8 mouse cellular contexts compared by ENCODE assay signal in genomic region chr1:36065761-36066150, GRCm38 (mm10). TPM values are rescaled to one million over a fixed set of nuclear protein-coding genes. Genes with fewer than 3 reads are reported as not detected.
DNase-seq lines count a peak whose midpoint lies in the region; ATAC-seq lines count a peak whose summit lies in the region.

No protein-coding gene starts in this region.

- no peak overlapping the region for H3K27ac ChIP-seq in limb, embryonic 10.5 days
- H3K27ac ChIP-seq in neural tube, embryonic 15.5 days (replicated peaks): no peak overlapping the region

- H3K9me3 ChIP-seq in limb, embryonic 10.5 days (replicated peaks): no peaks in the 10 kb centered on the region
- H3K9me3 ChIP-seq in neural tube, embryonic 15.5 days (replicated peaks): no peaks in the 10 kb centered on the region

- peak overlapping the region; percentile 67 for H3K4me2 ChIP-seq in neural tube, embryonic 15.5 days

- no peak for ATAC-seq in neural tube, embryonic 15.5 days (ENCODE audit: low FRiP score)

- H3K27me3 ChIP-seq in limb, embryonic 10.5 days (ENCODE audit: low read depth, poor library complexity, severe bottlenecking): peaks cover 33% of the 10 kb centered on the region
- H3K27me3 ChIP-seq in neural tube, embryonic 15.5 days (replicated peaks): no peaks in the 10 kb centered on the region

- DNase-seq in cerebellum, adult 9-10 months: peak; percentile 32
- DNase-seq in cerebellum, postnatal 10 days: no peak
- DNase-seq in spleen, postnatal 10 days (ENCODE audit: low spot score in 2 of 2): peak; percentile 14 to 28
- DNase-seq in spleen, adult 12 weeks (ENCODE audit: low spot score): no peak
- no peak for DNase-seq in limb, embryonic 10.5 days (ENCODE audit: low spot score)
- DNase-seq in ovary, postnatal 14 days (ENCODE audit: low spot score): no peak
- DNase-seq in natural killer cell, adult 2 months (ENCODE audit: low spot score in 2 of 2): no peak

- peaks cover 49% of the 10 kb centered on the region for H3K4me1 ChIP-seq in limb, embryonic 10.5 days
- H3K4me1 ChIP-seq in neural tube, embryonic 15.5 days: peaks cover 48% of the 10 kb centered on the region

- no peaks in the 10 kb centered on the region for H3K36me3 ChIP-seq in limb, embryonic 10.5 days
- no peaks in the 10 kb centered on the region for H3K36me3 ChIP-seq in neural tube, embryonic 15.5 days

- H3K9ac ChIP-seq in neural tube, embryonic 15.5 days (replicated peaks): no peak overlapping the region

- 52% methylated on average over 9 of the region's 9 CpGs for WGBS in limb, embryonic 10.5 days
- WGBS in neural tube, embryonic 15.5 days: 68% methylated on average over 9 of the region's 9 CpGs

- H3K4me3 ChIP-seq in limb, embryonic 10.5 days: peak overlapping the region; percentile 41
- H3K4me3 ChIP-seq in neural tube, embryonic 15.5 days (replicated peaks): peak overlapping the region; percentile 11; the same call in 1 of the 2 replicates

RNA-seq across cellular contexts. Expression of gene Hs6st1, which starts 2.4 kb away (rescaled TPM):
- polyA plus RNA-seq in limb, embryonic 10.5 days (2016; fragmentation: Nextera tagmentation; extraction: Ambion mirVana): 3.0 and 3.6 TPM in 2 replicates
- polyA plus RNA-seq in neural tube, embryonic 15.5 days (2015; fragmentation: Nextera tagmentation; extraction: Ambion mirVana): 11.7 and 24.1 TPM in 2 replicates

Comparison
In these comparisons a context has a peak if more than half of its experiments do, and no peak if none do; other contexts are left out.
1. DNase-seq: peak in cerebellum, adult 9-10 months (single experiment) and spleen, postnatal 10 days (2 of 2); none in cerebellum, postnatal 10 days (0 of 2), spleen, adult 12 weeks (single experiment), limb, embryonic 10.5 days (single experiment), ovary, postnatal 14 days (single experiment) and natural killer cell, adult 2 months (0 of 2).